Mouse (Mus musculus): ENCODE measurements around the gene Prmt1. TPM values are rescaled to one million over a fixed set of nuclear protein-coding genes. Genes with fewer than 3 reads are reported as not detected.
A peak's percentile ranks its signal among the peaks of the same experiment; 100 is the strongest.

Prmt1 gene
- 377 and 394 TPM in 2 replicates for polyA plus RNA-seq (2016; fragmentation: Nextera tagmentation; extraction: Ambion mirVana)

GRCm38 (mm10) chr7:44986192-44986878 is at the start of gene Prmt1:
Gene Prmt1, minus strand, starts transcription at chr7:44986568.
- peak; percentile 95 for ATAC-seq (ENCODE audit: insufficient number of reproducible peaks, low FRiP score)
- H3K36me3 ChIP-seq: peaks cover 43% of the 10 kb centered on the region

GRCm38 (mm10) chr7:45035631-45036030 is 49.3 kb upstream of the Prmt1 start:
- Histone ChIP-seq H3K4me1 (replicated peaks) (no peaks in the 10 kb centered on the region), H3K27me3 (replicated peaks) (no peaks in the 10 kb centered on the region), H3K9me3 (replicated peaks) (no peaks in the 10 kb centered on the region), H3K27ac (ENCODE audit: poor library complexity, severe bottlenecking) (no peak overlapping the region), H3K4me2 (no peak overlapping the region), H3K36me3 (peaks cover 99% of the 10 kb centered on the region), H3K4me3 (no peak overlapping the region), H3K9ac (no peak overlapping the region)
- 95% methylated on average over 3 of the region's 3 CpGs for WGBS
- ATAC-seq (ENCODE audit: insufficient number of reproducible peaks, low FRiP score): no peak

More at GRCm38 (mm10) chr7:44986192-44986878, at the start of gene Prmt1:
- H3K27me3 ChIP-seq (replicated peaks): no peaks in the 10 kb centered on the region
- H3K4me3 ChIP-seq: peak within 1 kb of the TSS; percentile 85
- no peaks in the 10 kb centered on the region for H3K9me3 ChIP-seq (replicated peaks)
- H3K4me1 ChIP-seq (replicated peaks): peaks cover 39% of the 10 kb centered on the region
- WGBS: under 1% methylated on average over 42 of the region's 42 CpGs
- peak within 1 kb of the TSS; percentile 94 for H3K9ac ChIP-seq
- H3K4me2 ChIP-seq: peak within 1 kb of the TSS; percentile 76
- peak within 1 kb of the TSS; percentile 95 for H3K27ac ChIP-seq (ENCODE audit: poor library complexity, severe bottlenecking)

GRCm38 (mm10) chr7:45033722-45034359 is 47.5 kb upstream of the Prmt1 start:
- Histone ChIP-seq H3K27me3 (replicated peaks) (no peaks in the 10 kb centered on the region), H3K27ac (ENCODE audit: poor library complexity, severe bottlenecking) (no peak overlapping the region), H3K4me2 (no peak overlapping the region), H3K4me3 (no peak overlapping the region), H3K4me1 (replicated peaks) (no peaks in the 10 kb centered on the region), H3K9me3 (replicated peaks) (no peaks in the 10 kb centered on the region), H3K36me3 (peaks cover 99% of the 10 kb centered on the region), H3K9ac (no peak overlapping the region)
- WGBS: 93% methylated on average over 19 of the region's 19 CpGs
- no peak for ATAC-seq (ENCODE audit: insufficient number of reproducible peaks, low FRiP score)

- Histone ChIP-seq H3K36me3 (peaks cover 95% of the 10 kb centered on the region), H3K9ac (no peak overlapping the region), H3K4me2 (no peak overlapping the region), H3K4me1 (replicated peaks) (peaks cover 4% of the 10 kb centered on the region), H3K9me3 (replicated peaks) (no peaks in the 10 kb centered on the region), H3K27me3 (replicated peaks) (no peaks in the 10 kb centered on the region), H3K27ac (ENCODE audit: poor library complexity, severe bottlenecking) (no peak overlapping the region), H3K4me3 (no peak overlapping the region)
- 93% methylated on average over 8 of the region's 8 CpGs for WGBS
- no peak for ATAC-seq (ENCODE audit: insufficient number of reproducible peaks, low FRiP score)
These were observed 44.5 kb upstream of the Prmt1 start for GRCm38 (mm10) chr7:45030857-45031256.

- no peaks in the 10 kb centered on the region for H3K9me3 ChIP-seq (replicated peaks)
- no peak overlapping the region for H3K9ac ChIP-seq
- H3K4me1 ChIP-seq (replicated peaks): peaks cover 4% of the 10 kb centered on the region
- H3K36me3 ChIP-seq: peaks cover 87% of the 10 kb centered on the region
- H3K4me3 ChIP-seq: no peak overlapping the region
- no peak for ATAC-seq (ENCODE audit: insufficient number of reproducible peaks, low FRiP score)
- H3K27me3 ChIP-seq (replicated peaks): no peaks in the 10 kb centered on the region
- H3K4me2 ChIP-seq: no peak overlapping the region
- no peak overlapping the region for H3K27ac ChIP-seq (ENCODE audit: poor library complexity, severe bottlenecking)
- WGBS: 89% methylated on average over 6 of the region's 6 CpGs
These were observed 43.6 kb upstream of the Prmt1 start for GRCm38 (mm10) chr7:45029995-45030394.

GRCm38 (mm10) chr7:45028351-45028750 is 42.0 kb upstream of the Prmt1 start:
- H3K4me2 ChIP-seq: no peak overlapping the region
- no peaks in the 10 kb centered on the region for H3K27me3 ChIP-seq (replicated peaks)
- 92% methylated on average over 11 of the region's 11 CpGs for WGBS
- ATAC-seq (ENCODE audit: insufficient number of reproducible peaks, low FRiP score): 0 out of 2 replicates have a peak, but pooled peaks have one; percentile 2
- H3K9ac ChIP-seq: no peak overlapping the region
- H3K4me1 ChIP-seq (replicated peaks): peaks cover 4% of the 10 kb centered on the region
- no peaks in the 10 kb centered on the region for H3K9me3 ChIP-seq (replicated peaks)
- H3K36me3 ChIP-seq: peaks cover 70% of the 10 kb centered on the region
- H3K27ac ChIP-seq (ENCODE audit: poor library complexity, severe bottlenecking): no peak overlapping the region
- H3K4me3 ChIP-seq: no peak overlapping the region

GRCm38 (mm10) chr7:45027761-45028160 is 41.4 kb upstream of the Prmt1 start:
- H3K36me3 ChIP-seq: peaks cover 64% of the 10 kb centered on the region
- no peak overlapping the region for H3K27ac ChIP-seq (ENCODE audit: poor library complexity, severe bottlenecking)
- H3K27me3 ChIP-seq (replicated peaks): no peaks in the 10 kb centered on the region
- no peaks in the 10 kb centered on the region for H3K9me3 ChIP-seq (replicated peaks)
- no peak overlapping the region for H3K9ac ChIP-seq
- H3K4me2 ChIP-seq: no peak overlapping the region
- H3K4me3 ChIP-seq: no peak overlapping the region
- H3K4me1 ChIP-seq (replicated peaks): peaks cover 4% of the 10 kb centered on the region
- no peak for ATAC-seq (ENCODE audit: insufficient number of reproducible peaks, low FRiP score)
- WGBS: 92% methylated on average over 9 of the region's 9 CpGs

- Histone ChIP-seq H3K27me3 (replicated peaks) (no peaks in the 10 kb centered on the region), H3K9me3 (replicated peaks) (no peaks in the 10 kb centered on the region), H3K4me3 (no peak overlapping the region), H3K4me2 (no peak overlapping the region), H3K36me3 (peaks cover 53% of the 10 kb centered on the region), H3K9ac (no peak overlapping the region), H3K27ac (ENCODE audit: poor library complexity, severe bottlenecking) (no peak overlapping the region), H3K4me1 (replicated peaks) (peaks cover 4% of the 10 kb centered on the region)
- WGBS: 67% methylated on average over 2 of the region's 2 CpGs
- ATAC-seq (ENCODE audit: insufficient number of reproducible peaks, low FRiP score): no peak
These were observed 39.9 kb upstream of the Prmt1 start for GRCm38 (mm10) chr7:45026256-45026655.

- 79% methylated on average over 8 of the region's 8 CpGs for WGBS
- Histone ChIP-seq H3K27ac (ENCODE audit: poor library complexity, severe bottlenecking) (no peak overlapping the region), H3K9ac (no peak overlapping the region), H3K4me3 (no peak overlapping the region), H3K4me2 (no peak overlapping the region), H3K27me3 (replicated peaks) (no peaks in the 10 kb centered on the region), H3K36me3 (peaks cover 53% of the 10 kb centered on the region), H3K9me3 (replicated peaks) (no peaks in the 10 kb centered on the region), H3K4me1 (replicated peaks) (peaks cover 4% of the 10 kb centered on the region)
- no peak for ATAC-seq (ENCODE audit: insufficient number of reproducible peaks, low FRiP score)
These were observed 39.3 kb upstream of the Prmt1 start for GRCm38 (mm10) chr7:45025601-45026220.

- WGBS: 84% methylated on average over 15 of the region's 15 CpGs
- H3K9me3 ChIP-seq (replicated peaks): no peaks in the 10 kb centered on the region
- ATAC-seq (ENCODE audit: insufficient number of reproducible peaks, low FRiP score): no peak
- no peak overlapping the region for H3K4me2 ChIP-seq
- peaks cover 44% of the 10 kb centered on the region for H3K36me3 ChIP-seq
- no peaks in the 10 kb centered on the region for H3K27me3 ChIP-seq (replicated peaks)
- H3K4me3 ChIP-seq: no peak overlapping the region
- no peak overlapping the region for H3K9ac ChIP-seq
- no peak overlapping the region for H3K27ac ChIP-seq (ENCODE audit: poor library complexity, severe bottlenecking)
- H3K4me1 ChIP-seq (replicated peaks): peaks cover 7% of the 10 kb centered on the region
These were observed 38.2 kb upstream of the Prmt1 start for GRCm38 (mm10) chr7:45024281-45025248.

All from heart, embryonic 12.5 days (tissue).